Mouse (Mus musculus) megakaryocyte, embryonic 14.5 days (primary cell): ENCODE results near the gene Them7. TPM values are rescaled to one million over a fixed set of nuclear protein-coding genes. Genes with fewer than 3 reads are reported as not detected.

Experiments used
- H3K27me3 ChIP-seq: replicated peaks from 2 replicates; pipeline ENCODE3; 2012; ENCODE audit warnings: inconsistent platforms
- H3K36me3 ChIP-seq: replicated peaks from 2 replicates; pipeline ENCODE3; 2012; ENCODE audit warnings: low read length, inconsistent platforms, mixed read lengths
- H3K4me1 ChIP-seq: 2 replicates; pipeline ENCODE4 v1.6.1; 2012; ENCODE audit warnings: inconsistent platforms
- H3K4me3 ChIP-seq: replicated peaks from 2 replicates; pipeline ENCODE3; 2012; ENCODE audit warnings: moderate library complexity, mild to moderate bottlenecking, inconsistent platforms
- H3K9me3 ChIP-seq: 2 replicates; pipeline ENCODE4 v1.6.1; 2012; ENCODE audit warnings: inconsistent platforms
- FLI1 ChIP-seq: IDR thresholded peaks from 2 replicates; pipeline ENCODE4 v1.6.1; 2012; ENCODE audit warnings: low read length, inconsistent platforms, mixed read lengths
- GATA1 ChIP-seq: IDR thresholded peaks from 3 replicates; pipeline ENCODE4 v1.6.1; 2012; ENCODE audit warnings: mixed read lengths, low read length, inconsistent platforms, borderline replicate concordance
- polyA plus RNA-seq: library from polyadenylated mRNA; stranded (reverse); fragments of >175 nt; gene quantifications from 2 replicates; pipeline ENCODE4 v1.2.3, GENCODE M21; 2012; ENCODE audit warnings: low replicate concordance; ENCODE audit not compliant: insufficient read depth

Them7 gene
- polyA plus RNA-seq, 1 experiment = not detected

- peaks cover 4% of the 10 kb centered on the region; the same call in 1 of the 2 replicates for H3K9me3 ChIP-seq
- no peaks in the 10 kb centered on the region for H3K36me3 ChIP-seq
- no peak for TF ChIP-seq FLI1
- no peak for TF ChIP-seq GATA1
- no peaks in the 10 kb centered on the region for H3K27me3 ChIP-seq
- H3K4me1 ChIP-seq = no peaks in the 10 kb centered on the region
- H3K4me3 ChIP-seq = no peak overlapping the region
Observed at GRCm38 (mm10) chr2:105206563-105207174, 17.5 kb upstream of the Them7 start.

- peaks cover 2% of the 10 kb centered on the region; the same call in 1 of the 2 replicates for H3K9me3 ChIP-seq
- H3K36me3 ChIP-seq = no peaks in the 10 kb centered on the region
- H3K4me1 ChIP-seq = no peaks in the 10 kb centered on the region
- no peak overlapping the region for H3K4me3 ChIP-seq
- TF ChIP-seq GATA1 (no peak), FLI1 (no peak)
- no peaks in the 10 kb centered on the region for H3K27me3 ChIP-seq
Observed at GRCm38 (mm10) chr2:105212839-105213238, 11.3 kb upstream of the Them7 start.

DNA sequence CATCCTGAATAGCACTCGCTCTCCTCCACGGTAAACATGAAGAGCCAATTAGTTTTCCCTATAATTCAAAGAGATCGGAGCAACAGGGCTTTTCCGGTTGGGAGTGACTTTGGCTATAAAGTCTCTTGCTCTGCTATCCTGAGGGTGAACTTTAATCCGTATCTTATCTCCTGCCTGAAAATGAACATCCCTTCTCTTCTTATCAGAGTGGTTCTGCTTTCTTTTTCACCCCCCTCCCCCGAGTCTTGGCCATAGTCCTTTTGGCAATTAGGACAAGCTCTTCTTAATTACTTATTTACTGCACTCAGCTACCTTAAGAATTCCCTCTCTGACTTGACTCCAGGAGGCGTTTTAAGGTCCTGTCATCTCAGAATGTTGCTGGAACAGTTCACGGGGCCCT, 8.2 kb upstream of the Them7 start:
- Histone ChIP-seq H3K9me3 (peaks cover 2% of the 10 kb centered on the region; the same call in 1 of the 2 replicates), H3K27me3 (no peaks in the 10 kb centered on the region), H3K36me3 (no peaks in the 10 kb centered on the region), H3K4me1 (no peaks in the 10 kb centered on the region), H3K4me3 (no peak overlapping the region)
- TF ChIP-seq GATA1 = no peak
- TF ChIP-seq FLI1 = no peak

DNA sequence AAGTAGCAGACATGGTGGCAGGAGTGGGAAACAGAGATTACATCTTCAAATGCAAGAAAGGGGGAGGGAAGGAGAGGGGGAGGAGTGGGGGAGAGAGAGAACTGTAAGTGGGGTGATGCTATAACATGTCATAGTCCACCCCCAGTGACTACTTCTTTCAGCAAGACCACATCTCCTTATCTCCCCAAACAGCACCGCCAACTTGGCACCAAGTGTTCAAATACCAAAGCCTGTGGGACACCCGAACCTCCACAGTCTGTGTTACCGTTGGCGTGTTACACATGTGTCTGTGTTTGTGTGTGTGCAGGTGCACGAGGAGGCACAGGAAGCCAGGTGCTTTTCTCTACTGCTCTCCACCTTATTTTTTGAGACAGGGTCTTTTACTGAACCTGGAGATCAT, 4.9 kb upstream of the Them7 start:
- no peaks in the 10 kb centered on the region for H3K36me3 ChIP-seq
- TF ChIP-seq FLI1 (no peak), GATA1 (no peak)
- no peak overlapping the region for H3K4me3 ChIP-seq
- peaks cover 11% of the 10 kb centered on the region for H3K27me3 ChIP-seq
- H3K4me1 ChIP-seq = peaks cover 2% of the 10 kb centered on the region; the same call in 1 of the 2 replicates
- H3K9me3 ChIP-seq = peaks cover 2% of the 10 kb centered on the region; the same call in 1 of the 2 replicates

DNA sequence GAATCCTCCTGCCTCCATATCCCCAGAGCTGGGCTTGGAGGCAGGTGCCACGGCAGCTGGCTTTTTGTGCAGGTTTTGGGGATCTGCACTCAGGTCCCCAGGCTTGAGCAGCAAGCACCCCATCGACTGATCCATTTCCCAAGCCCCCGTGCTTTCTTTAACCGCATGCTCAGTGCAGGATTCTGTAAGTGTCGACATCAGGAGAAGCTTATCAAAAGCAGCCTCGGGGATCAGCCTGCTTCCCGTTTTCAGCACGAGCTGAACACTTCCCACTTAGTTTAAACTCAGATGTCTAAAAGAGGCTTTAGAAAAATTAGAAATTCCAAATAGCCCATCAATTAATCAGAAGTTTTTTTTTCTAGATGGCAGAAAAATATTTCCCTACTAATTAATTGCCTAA, 4.5 kb upstream of the Them7 start:
- TF ChIP-seq GATA1 = no peak
- TF ChIP-seq FLI1 = no peak
- Histone ChIP-seq H3K4me1 (peaks cover 5% of the 10 kb centered on the region; the same call in 1 of the 2 replicates), H3K27me3 (peaks cover 16% of the 10 kb centered on the region), H3K9me3 (peaks cover 3% of the 10 kb centered on the region; the same call in 1 of the 2 replicates), H3K36me3 (no peaks in the 10 kb centered on the region), H3K4me3 (no peak overlapping the region)

GRCm38 (mm10) chr2:105220738-105221303, 3.3 kb upstream of the Them7 start:
- Histone ChIP-seq H3K36me3 (no peaks in the 10 kb centered on the region), H3K9me3 (peaks cover 3% of the 10 kb centered on the region; the same call in 1 of the 2 replicates), H3K4me3 (no peak overlapping the region), H3K27me3 (peaks cover 23% of the 10 kb centered on the region), H3K4me1 (peaks cover 5% of the 10 kb centered on the region; the same call in 1 of the 2 replicates)
- no peak for TF ChIP-seq FLI1
- no peak for TF ChIP-seq GATA1

- Histone ChIP-seq H3K9me3 (peaks cover 3% of the 10 kb centered on the region; the same call in 1 of the 2 replicates), H3K27me3 (peaks cover 35% of the 10 kb centered on the region), H3K4me1 (peaks cover 5% of the 10 kb centered on the region; the same call in 1 of the 2 replicates), H3K36me3 (no peaks in the 10 kb centered on the region), H3K4me3 (no peak overlapping the region)
- TF ChIP-seq GATA1 = no peak
- no peak for TF ChIP-seq FLI1
Observed at GRCm38 (mm10) chr2:105223606-105224005, 514 bp upstream of the Them7 start.

- Histone ChIP-seq H3K4me1 (peaks cover 5% of the 10 kb centered on the region; the same call in 1 of the 2 replicates), H3K27me3 (peaks cover 35% of the 10 kb centered on the region), H3K9me3 (peaks cover 3% of the 10 kb centered on the region; the same call in 1 of the 2 replicates), H3K4me3 (no peak overlapping the region), H3K36me3 (no peaks in the 10 kb centered on the region)
- TF ChIP-seq GATA1 (no peak), FLI1 (no peak)
Observed at GRCm38 (mm10) chr2:105224987-105225375, 861 bp downstream of the Them7 start.

- peaks cover 38% of the 10 kb centered on the region for H3K27me3 ChIP-seq
- H3K4me1 ChIP-seq = peaks cover 5% of the 10 kb centered on the region; the same call in 1 of the 2 replicates
- TF ChIP-seq GATA1 (no peak), FLI1 (no peak)
- no peak overlapping the region for H3K4me3 ChIP-seq
- H3K36me3 ChIP-seq = no peaks in the 10 kb centered on the region
- peaks cover 3% of the 10 kb centered on the region; the same call in 1 of the 2 replicates for H3K9me3 ChIP-seq
Observed at GRCm38 (mm10) chr2:105226297-105226958, 2.3 kb downstream of the Them7 start.

DNA sequence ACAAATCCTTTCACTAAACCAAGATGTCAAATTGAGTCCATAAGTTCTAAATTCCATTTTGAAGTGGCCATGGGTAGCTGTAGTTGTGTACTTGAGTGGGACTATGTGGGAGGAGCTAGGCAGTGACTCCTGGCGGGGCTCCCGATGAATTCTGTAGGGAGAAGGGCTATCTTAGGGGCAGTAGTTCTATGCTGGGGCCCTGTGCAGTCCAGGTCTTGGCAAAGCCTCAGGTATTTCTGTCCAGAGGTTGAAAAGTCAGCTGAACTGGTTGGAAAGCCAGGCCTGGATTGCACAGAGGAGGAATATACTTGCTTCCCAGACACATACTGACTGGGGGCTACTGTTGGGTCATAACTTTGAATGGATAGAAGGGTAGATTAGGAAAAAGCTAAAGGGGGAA, 4.3 kb downstream of the Them7 start:
- peaks cover 5% of the 10 kb centered on the region; the same call in 1 of the 2 replicates for H3K4me1 ChIP-seq
- TF ChIP-seq FLI1 = no peak

More for the DNA sequence above, 4.3 kb downstream of the Them7 start:
- peaks cover 34% of the 10 kb centered on the region for H3K27me3 ChIP-seq
- no peak overlapping the region for H3K4me3 ChIP-seq
- H3K36me3 ChIP-seq = no peaks in the 10 kb centered on the region
- peaks cover 3% of the 10 kb centered on the region; the same call in 1 of the 2 replicates for H3K9me3 ChIP-seq
